Mouse (Mus musculus) spleen, adult 2 months (tissue): ENCODE measurements around the gene Apol7b.
"Not testable (repeated sequence)": the region's sequence is repeated elsewhere in the genome, so short reads cannot be mapped to it uniquely, and the experiment has no call there.

Experiments used
- CTCF ChIP-seq: fragments of 200-500 bp; IDR thresholded peaks from 2 replicates; pipeline ENCODE4 v1.5.1; 2011; ENCODE audit warnings: mild to moderate bottlenecking, inconsistent platforms; ENCODE audit not compliant: insufficient read depth, insufficient read length, insufficient replicate concordance; ENCODE audit errors: extremely low read depth
- POLR2A ChIP-seq: fragments of 200-500 bp; IDR thresholded peaks from 2 replicates; pipeline ENCODE4 v1.6.1; 2011; ENCODE audit warnings: low read depth, low read length, inconsistent platforms

- TF ChIP-seq CTCF, POLR2A: not testable (repeated sequence)
Measured at GRCm38 (mm10) chr15:77494694-77495093, 47.4 kb upstream of the Apol7b start.
